Mouse (Mus musculus): ENCODE data around the gene Golim4. TPM values are rescaled to one million over a fixed set of nuclear protein-coding genes. Genes with fewer than 3 reads are reported as not detected.
A peak's percentile ranks its signal among the peaks of the same experiment; 100 is the strongest.

Golim4 gene
- polyA plus RNA-seq, 1 experiment from 2014 or later: 18.8 TPM

DNA sequence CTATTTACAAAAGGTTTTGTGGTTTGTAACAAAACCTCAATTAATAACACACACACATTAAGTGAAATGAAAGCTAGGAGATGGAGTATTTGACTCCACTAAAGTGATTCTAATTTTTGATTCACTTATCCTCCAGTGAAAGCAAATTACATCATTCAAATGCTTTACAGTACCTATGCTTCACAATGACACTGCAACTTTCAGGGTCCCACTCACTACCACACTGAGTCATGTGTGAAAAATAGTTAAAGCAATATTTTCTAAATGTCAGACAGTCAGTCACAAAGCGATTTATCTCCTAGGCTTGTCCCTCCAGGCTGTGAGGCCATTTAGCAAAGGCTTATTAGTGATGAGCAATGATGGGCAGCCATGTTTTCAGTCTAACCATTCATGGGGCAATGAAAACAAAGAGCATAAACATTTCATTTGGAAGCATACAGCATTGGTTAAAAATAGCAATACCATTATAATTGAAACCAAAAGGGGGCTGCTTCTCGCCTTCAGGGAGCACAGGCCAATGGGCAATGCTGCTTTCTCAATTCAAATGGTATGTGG is 8.1 kb downstream of the Golim4 start:
- Histone ChIP-seq H3K36me3 (replicated peaks) (no peaks in the 10 kb centered on the region), H3K27ac (no peak overlapping the region), H3K4me1 (peaks cover 6% of the 10 kb centered on the region), H3K4me2 (no peak overlapping the region), H3K9me3 (no peaks in the 10 kb centered on the region), H3K9ac (no peak overlapping the region), H3K27me3 (replicated peaks) (no peaks in the 10 kb centered on the region), H3K4me3 (no peak overlapping the region)
- ATAC-seq (replicated peaks): no peak
- 84% methylated on average over 2 of the region's 2 CpGs for WGBS

DNA sequence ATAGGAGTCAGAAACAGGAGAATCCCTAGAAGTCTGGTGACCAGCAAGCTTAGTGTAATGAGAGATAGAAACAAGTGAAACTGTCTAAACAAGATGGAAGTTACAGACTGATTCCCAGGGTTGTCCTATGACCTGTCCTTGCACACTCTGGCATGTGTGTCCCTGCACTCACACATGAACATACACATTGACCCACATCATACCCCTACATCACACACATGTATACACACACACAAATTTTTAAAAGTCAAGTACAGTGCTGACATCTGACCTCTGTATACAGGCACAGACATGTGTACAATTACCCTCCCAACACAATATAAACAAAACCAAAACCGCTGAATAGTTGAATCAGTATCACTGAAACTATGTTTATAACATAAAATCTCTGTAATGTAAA is 8.7 kb downstream of the Golim4 start:
- no peak for ATAC-seq (replicated peaks)
- Histone ChIP-seq H3K4me2 (no peak overlapping the region), H3K27ac (no peak overlapping the region), H3K36me3 (replicated peaks) (no peaks in the 10 kb centered on the region), H3K27me3 (replicated peaks) (no peaks in the 10 kb centered on the region), H3K9me3 (no peaks in the 10 kb centered on the region), H3K9ac (no peak overlapping the region), H3K4me3 (no peak overlapping the region), H3K4me1 (peaks cover 3% of the 10 kb centered on the region; the same call in 1 of the 2 replicates)
- WGBS: 93% methylated on average over 1 of the region's 1 CpGs

DNA sequence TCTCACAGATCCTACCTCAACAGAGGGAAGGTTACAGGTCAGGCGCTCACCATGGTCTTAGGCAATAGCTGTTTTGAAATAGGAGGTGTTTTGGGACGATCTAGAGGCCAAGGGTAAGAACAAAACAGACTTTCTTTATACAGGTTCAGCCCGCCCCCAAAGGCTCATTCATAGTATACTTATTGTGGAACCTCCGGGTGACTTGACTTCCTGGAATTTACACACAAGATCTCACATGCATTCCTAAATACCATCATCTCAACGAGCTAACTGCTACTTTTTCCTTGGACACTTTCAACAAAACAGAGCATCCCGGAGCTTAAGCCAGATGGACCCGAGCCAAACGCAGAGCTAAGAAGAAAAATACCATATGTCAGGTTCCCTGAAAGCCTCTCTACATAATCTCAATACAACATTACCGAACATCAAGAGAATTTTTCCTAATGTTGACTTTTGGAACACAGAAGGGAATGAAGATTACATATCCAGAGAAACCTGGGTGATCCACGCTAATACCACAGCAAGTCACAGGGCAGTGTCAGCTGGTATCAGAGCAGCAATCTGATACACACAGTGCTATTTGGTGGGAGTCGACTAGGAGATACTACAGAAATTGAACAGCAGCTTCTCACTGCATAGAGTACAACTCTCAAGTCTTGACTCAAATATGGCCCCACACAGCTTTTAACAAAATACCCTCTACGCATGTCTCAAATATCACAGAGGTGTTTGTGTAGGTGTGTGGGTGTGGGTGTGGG is 14.3 kb downstream of the Golim4 start:
- H3K27ac ChIP-seq: no peak overlapping the region

DNA sequence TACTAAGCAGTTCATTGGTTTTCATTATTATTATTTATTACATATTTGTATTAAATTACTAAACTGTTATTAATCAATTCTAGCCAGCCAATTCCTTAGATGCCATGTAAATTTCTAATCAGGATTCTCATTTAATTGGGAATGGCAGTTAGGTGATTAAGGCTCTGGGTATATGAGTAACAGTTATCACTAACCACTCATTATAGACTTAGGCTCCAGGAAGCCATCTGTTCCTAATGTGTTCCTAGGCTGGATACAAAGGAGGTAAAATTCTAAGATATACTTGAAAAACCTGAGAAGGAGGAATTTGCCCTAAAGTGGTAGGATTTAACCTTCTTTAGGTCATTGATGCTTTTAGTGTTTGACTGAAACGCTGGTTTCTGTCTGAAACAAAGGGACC is 14.9 kb downstream of the Golim4 start:
- WGBS: 84% methylated on average over 1 of the region's 1 CpGs
- no peak for ATAC-seq (replicated peaks)
- H3K27me3 ChIP-seq (replicated peaks): no peaks in the 10 kb centered on the region

More for the DNA sequence above, 14.3 kb downstream of the Golim4 start:
- Histone ChIP-seq H3K36me3 (replicated peaks) (no peaks in the 10 kb centered on the region), H3K9ac (no peak overlapping the region), H3K4me2 (no peak overlapping the region), H3K4me3 (no peak overlapping the region), H3K4me1 (no peaks in the 10 kb centered on the region), H3K27me3 (replicated peaks) (no peaks in the 10 kb centered on the region), H3K9me3 (no peaks in the 10 kb centered on the region)
- 77% methylated on average over 12 of the region's 12 CpGs for WGBS
- no peak for ATAC-seq (replicated peaks)

DNA sequence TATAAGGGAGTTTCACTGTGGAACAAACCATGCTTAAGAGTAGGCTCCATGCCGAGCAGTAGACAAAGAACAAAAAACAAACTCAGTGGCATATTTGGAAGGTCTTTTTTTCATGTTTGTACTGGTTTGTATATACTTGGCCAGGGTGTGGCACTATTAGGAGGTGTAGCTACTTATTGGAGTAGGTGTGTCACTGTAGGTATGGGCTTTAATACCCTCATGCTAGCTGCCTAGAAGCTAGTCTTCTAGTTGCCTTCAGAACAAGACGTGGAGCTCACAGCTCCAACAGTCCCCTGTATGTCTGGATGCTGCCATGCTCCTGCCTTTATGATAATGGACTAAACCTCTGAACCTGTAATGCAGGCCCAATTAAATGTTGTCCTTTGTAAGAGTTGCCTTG is 20.6 kb downstream of the Golim4 start:
- WGBS: 79% methylated on average over 2 of the region's 2 CpGs
- Histone ChIP-seq H3K9ac (no peak overlapping the region), H3K9me3 (no peaks in the 10 kb centered on the region), H3K4me3 (no peak overlapping the region), H3K4me2 (no peak overlapping the region), H3K27me3 (replicated peaks) (no peaks in the 10 kb centered on the region), H3K4me1 (no peaks in the 10 kb centered on the region), H3K36me3 (replicated peaks) (no peaks in the 10 kb centered on the region), H3K27ac (no peak overlapping the region)
- no peak for ATAC-seq (replicated peaks)

More for the DNA sequence above, 14.9 kb downstream of the Golim4 start:
- Histone ChIP-seq H3K9ac (no peak overlapping the region), H3K4me3 (no peak overlapping the region), H3K4me2 (no peak overlapping the region), H3K4me1 (no peaks in the 10 kb centered on the region), H3K9me3 (no peaks in the 10 kb centered on the region), H3K36me3 (replicated peaks) (no peaks in the 10 kb centered on the region), H3K27ac (no peak overlapping the region)

DNA sequence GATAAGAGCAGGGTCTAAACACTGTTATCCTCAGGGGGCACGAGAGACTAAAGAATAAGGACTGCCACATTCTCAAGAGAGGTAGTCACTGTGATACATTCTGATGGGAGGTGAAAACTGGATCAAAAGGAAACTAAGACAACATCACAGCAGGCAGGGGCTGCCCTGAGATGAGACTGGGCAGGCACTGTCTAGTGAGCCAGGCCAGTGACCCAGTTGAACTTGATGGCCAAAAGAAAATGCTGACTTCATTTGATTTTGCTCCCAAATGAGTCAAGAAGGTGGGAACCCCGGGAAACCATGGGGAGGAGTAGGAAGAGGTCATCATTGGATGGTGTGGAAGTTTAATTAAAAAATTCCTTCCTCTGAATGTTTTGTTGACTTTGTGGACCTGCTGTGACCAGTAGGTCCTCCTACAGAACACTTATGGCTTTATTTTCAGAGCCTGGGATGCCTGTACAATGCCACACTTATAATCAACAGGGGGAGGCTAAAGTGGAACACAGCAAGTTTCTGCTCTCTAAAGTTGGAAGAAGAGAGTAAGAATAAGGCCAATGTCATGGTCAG is 26.0 kb downstream of the Golim4 start:
- Histone ChIP-seq H3K9ac (no peak overlapping the region), H3K4me2 (no peak overlapping the region), H3K27me3 (replicated peaks) (no peaks in the 10 kb centered on the region), H3K4me3 (no peak overlapping the region), H3K9me3 (no peaks in the 10 kb centered on the region), H3K36me3 (replicated peaks) (no peaks in the 10 kb centered on the region), H3K27ac (no peak overlapping the region), H3K4me1 (no peaks in the 10 kb centered on the region)
- no peak for ATAC-seq (replicated peaks)
- 84% methylated on average over 2 of the region's 2 CpGs for WGBS

DNA sequence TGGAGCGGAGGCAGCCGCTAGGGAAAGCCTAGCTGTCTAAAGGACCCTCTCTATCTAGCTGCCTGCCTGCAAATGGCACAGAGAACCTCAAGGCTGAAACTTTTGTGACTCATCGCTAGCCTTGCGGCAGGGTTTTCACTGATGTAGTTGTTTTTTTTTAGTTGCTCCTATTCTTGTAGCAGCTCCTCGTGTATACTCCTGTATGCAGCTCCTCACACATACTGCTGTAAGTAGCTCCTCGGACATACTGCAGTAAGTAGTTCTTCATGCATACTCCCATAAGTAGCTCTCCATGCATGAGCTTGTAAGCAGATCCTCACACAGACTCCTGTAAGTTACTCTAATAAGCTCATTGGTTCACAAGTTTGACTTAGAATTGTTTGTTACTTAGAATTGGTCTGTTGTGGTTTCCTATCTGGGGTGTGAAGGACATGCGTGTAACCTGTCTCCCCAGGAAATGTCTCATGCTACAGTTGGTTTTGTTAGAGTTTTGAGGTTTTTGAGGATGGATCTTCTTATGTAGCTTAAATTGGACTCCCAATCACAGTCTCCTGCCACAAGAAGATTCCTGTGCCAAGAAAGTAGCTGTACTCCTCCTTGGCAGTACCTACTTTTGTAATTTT is 26.7 kb downstream of the Golim4 start:
- H3K36me3 ChIP-seq (replicated peaks): no peaks in the 10 kb centered on the region
- no peak overlapping the region for H3K4me2 ChIP-seq
- no peak overlapping the region for H3K27ac ChIP-seq
- 94% methylated on average over 7 of the region's 7 CpGs for WGBS
- no peaks in the 10 kb centered on the region for H3K4me1 ChIP-seq
- H3K4me3 ChIP-seq: no peak overlapping the region
- no peak overlapping the region for H3K9ac ChIP-seq
- no peaks in the 10 kb centered on the region for H3K9me3 ChIP-seq
- no peaks in the 10 kb centered on the region for H3K27me3 ChIP-seq (replicated peaks)
- no peak for ATAC-seq (replicated peaks)

DNA sequence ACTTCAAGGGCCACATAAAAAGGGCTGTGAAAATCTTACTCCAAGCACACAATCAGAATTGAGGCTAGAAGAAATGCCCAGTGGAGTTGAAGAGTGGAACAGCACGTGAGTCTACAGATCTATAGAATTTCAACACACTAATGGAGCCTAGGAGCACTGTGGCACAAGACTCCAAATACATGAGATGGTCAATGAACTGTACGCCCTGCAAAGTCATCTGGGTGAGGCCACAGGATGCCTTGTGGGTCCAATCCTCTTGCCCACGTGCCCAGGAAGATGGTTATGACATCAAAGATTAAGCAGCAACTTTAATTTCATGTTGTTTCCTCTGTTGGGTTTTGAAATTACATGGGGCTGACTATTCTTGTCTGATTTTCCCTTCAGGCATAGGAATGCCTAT is 30.4 kb downstream of the Golim4 start:
- Histone ChIP-seq H3K4me3 (no peak overlapping the region), H3K27me3 (replicated peaks) (no peaks in the 10 kb centered on the region), H3K27ac (no peak overlapping the region), H3K4me2 (no peak overlapping the region), H3K36me3 (replicated peaks) (no peaks in the 10 kb centered on the region), H3K9ac (no peak overlapping the region), H3K9me3 (no peaks in the 10 kb centered on the region), H3K4me1 (no peaks in the 10 kb centered on the region)
- no peak for ATAC-seq (replicated peaks)
- 78% methylated on average over 3 of the region's 3 CpGs for WGBS

DNA sequence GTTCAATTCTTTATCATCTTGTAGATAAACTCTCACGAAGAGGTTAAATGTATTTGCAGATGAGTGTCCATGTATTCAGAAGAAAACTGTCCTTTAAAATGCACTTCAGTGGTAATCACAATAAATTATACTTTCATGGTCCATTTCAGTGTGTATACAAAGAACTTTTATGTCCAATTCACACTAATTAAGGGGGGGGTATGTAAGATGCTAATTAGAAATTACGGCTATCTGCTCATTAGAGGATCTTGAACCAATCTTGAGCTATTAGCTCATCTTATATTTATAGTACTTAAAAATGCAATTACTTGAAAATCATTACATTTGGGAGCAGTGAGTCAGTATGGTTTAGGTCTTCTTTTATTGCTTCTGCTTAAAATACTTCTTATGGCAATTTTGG is 31.6 kb downstream of the Golim4 start:
- Histone ChIP-seq H3K4me3 (no peak overlapping the region), H3K4me2 (no peak overlapping the region), H3K9ac (no peak overlapping the region), H3K27ac (no peak overlapping the region), H3K36me3 (replicated peaks) (no peaks in the 10 kb centered on the region), H3K4me1 (no peaks in the 10 kb centered on the region), H3K27me3 (replicated peaks) (no peaks in the 10 kb centered on the region), H3K9me3 (no peaks in the 10 kb centered on the region)
- 68% methylated on average over 2 of the region's 2 CpGs for WGBS
- no peak for ATAC-seq (replicated peaks)

DNA sequence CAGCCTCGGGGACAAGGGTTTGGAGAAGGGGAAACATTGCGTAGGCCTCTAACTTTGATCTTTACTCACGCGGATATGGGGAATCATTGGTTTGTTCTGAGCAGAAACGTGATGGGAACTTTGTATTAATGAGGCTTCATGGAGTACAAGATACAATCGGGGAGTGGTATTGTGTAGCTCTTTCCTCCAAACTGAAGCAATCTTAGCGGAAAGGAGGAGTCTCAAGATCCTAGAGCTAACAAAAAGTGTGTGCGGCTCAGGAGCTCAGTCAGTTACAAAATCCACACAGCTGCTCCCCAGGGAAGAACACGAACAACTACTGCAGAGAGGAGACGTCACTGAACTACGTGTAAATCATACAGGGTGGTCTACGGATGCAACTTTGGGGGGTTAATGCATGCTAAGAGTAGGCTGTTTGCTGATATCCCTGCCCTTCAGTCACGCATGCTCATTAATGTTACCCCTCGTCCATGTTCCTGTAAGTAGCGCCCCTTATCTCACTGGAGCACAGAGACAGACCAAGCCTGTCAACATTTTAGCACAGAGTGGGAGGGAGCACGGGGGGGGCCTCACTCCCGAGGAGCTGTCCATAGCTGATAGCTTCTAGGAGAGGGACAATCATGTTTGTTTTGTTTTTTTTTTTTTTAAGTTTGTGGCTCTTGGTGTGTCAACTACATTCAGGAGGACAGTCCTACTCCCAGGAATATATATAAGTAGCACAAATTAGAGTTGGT is 38.8 kb downstream of the Golim4 start:
- H3K9ac ChIP-seq: no peak overlapping the region
- WGBS: 92% methylated on average over 17 of the region's 17 CpGs
- H3K9me3 ChIP-seq: no peaks in the 10 kb centered on the region
- ATAC-seq (replicated peaks): no peak
- H3K36me3 ChIP-seq (replicated peaks): no peaks in the 10 kb centered on the region
- no peak overlapping the region for H3K27ac ChIP-seq
- no peaks in the 10 kb centered on the region for H3K4me1 ChIP-seq
- no peak overlapping the region for H3K4me3 ChIP-seq
- no peaks in the 10 kb centered on the region for H3K27me3 ChIP-seq (replicated peaks)
- no peak overlapping the region for H3K4me2 ChIP-seq

DNA sequence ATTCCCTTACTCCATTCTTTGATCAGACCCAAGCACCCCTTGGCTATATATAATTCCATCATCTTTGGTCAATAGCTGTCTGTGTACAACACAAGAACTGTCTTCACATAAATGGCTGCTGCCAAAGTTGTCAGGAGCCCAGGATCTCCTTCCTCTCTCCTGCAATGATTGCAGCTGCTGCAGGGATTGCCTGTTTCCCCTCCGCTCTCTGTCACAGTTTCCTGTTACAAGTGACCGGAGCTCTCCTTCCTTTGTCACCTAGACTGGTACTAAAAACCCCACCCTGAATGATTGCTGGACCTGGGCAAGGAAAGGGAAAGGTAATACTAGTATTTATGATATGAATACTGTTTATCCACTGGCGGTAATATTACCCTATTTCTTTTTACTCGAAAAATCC is 44.0 kb downstream of the Golim4 start:
- no peak for ATAC-seq (replicated peaks)
- Histone ChIP-seq H3K9ac (no peak overlapping the region), H3K4me2 (no peak overlapping the region), H3K4me3 (no peak overlapping the region), H3K27ac (no peak overlapping the region), H3K36me3 (replicated peaks) (no peaks in the 10 kb centered on the region), H3K9me3 (no peaks in the 10 kb centered on the region), H3K27me3 (replicated peaks) (no peaks in the 10 kb centered on the region), H3K4me1 (no peaks in the 10 kb centered on the region)
- WGBS: 77% methylated on average over 4 of the region's 4 CpGs

DNA sequence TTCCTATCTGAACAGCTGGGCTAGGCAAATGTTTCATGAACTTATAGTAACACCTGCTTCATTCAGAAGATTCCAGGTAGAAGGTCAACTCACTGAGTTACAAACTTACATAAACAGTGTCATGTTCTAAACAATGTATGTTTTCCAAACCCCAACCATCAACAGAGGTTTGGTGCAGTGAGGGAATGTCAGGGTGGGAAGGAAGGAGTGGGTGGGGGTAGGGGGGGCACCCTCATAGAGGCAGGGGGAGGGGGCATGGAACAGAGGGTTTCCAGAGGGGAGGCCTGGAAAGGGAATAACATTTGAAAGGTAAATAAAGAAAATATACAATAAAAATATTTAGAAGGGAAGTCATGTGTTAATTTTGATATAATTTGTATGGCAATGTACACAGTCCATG is 46.0 kb downstream of the Golim4 start:
- ATAC-seq (replicated peaks): 0 out of 2 replicates have a peak, but pooled peaks have one; percentile 31

More for the DNA sequence above, 46.0 kb downstream of the Golim4 start:
- no peak overlapping the region for H3K4me2 ChIP-seq
- H3K36me3 ChIP-seq (replicated peaks): no peaks in the 10 kb centered on the region
- H3K27me3 ChIP-seq (replicated peaks): no peaks in the 10 kb centered on the region
- no peaks in the 10 kb centered on the region for H3K4me1 ChIP-seq
- H3K9me3 ChIP-seq: no peaks in the 10 kb centered on the region
- H3K9ac ChIP-seq: no peak overlapping the region
- no peak overlapping the region for H3K27ac ChIP-seq
- H3K4me3 ChIP-seq: no peak overlapping the region
